Mouse (Mus musculus) megakaryocyte, embryonic 14.5 days (primary cell): ENCODE data around the gene 5730522E02Rik.

Experiments used
- FLI1 ChIP-seq: IDR thresholded peaks from 2 replicates; pipeline ENCODE4 v1.6.1; 2012; ENCODE audit warnings: low read length, inconsistent platforms, mixed read lengths
- GATA1 ChIP-seq: IDR thresholded peaks from 3 replicates; pipeline ENCODE4 v1.6.1; 2012; ENCODE audit warnings: mixed read lengths, low read length, inconsistent platforms, borderline replicate concordance

GRCm38 (mm10) chr11:26209811-26210581 lies 567 bp downstream of the 5730522E02Rik start:
- TF ChIP-seq GATA1 (no peak), FLI1 (no peak)
